Mouse (Mus musculus): Measurements from ENCODE around the gene Kat2a. TPM values are rescaled to one million over a fixed set of nuclear protein-coding genes. Genes with fewer than 3 reads are reported as not detected.

The Kat2a gene
- polyA plus RNA-seq, 1 experiment: 16.3 TPM

- WGBS: 2% methylated on average over 23 of the region's 23 CpGs
- TF ChIP-seq POLR2A (IDR thresholded peaks at IDR 0.05; ENCODE audit: borderline replicate concordance, control insufficient read depth, low read depth, low read length) (no peak), CTCF (IDR thresholded peaks at IDR 0.05; ENCODE audit: control insufficient read depth, insufficient read depth, low read length) (no peak)
- Histone ChIP-seq H3K4me3 (replicated peaks; ENCODE audit: control insufficient read depth, low read depth, low read length) (no peak within 1 kb of the TSS), H3K27ac (ENCODE audit: control insufficient read depth, insufficient read depth, low read depth, low read length, poor library complexity) (no peak within 1 kb of the TSS), H3K4me1 (ENCODE audit: control insufficient read depth, insufficient read depth, low read length) (no peaks in the 10 kb centered on the region)
These were observed 20.1 kb downstream of the Kat2a start, which contains the start of gene Zfp385c for GRCm38 (mm10) chr11:100692164-100692616. Gene Zfp385c, minus strand, starts transcription at chr11:100692455.

GRCm38 (mm10) chr11:100690389-100690788 is 21.9 kb downstream of the Kat2a start:
- Histone ChIP-seq H3K4me1 (ENCODE audit: control insufficient read depth, insufficient read depth, low read length) (no peaks in the 10 kb centered on the region), H3K27ac (ENCODE audit: control insufficient read depth, insufficient read depth, low read depth, low read length, poor library complexity) (no peak overlapping the region), H3K4me3 (replicated peaks; ENCODE audit: control insufficient read depth, low read depth, low read length) (no peak overlapping the region)
- TF ChIP-seq CTCF (IDR thresholded peaks at IDR 0.05; ENCODE audit: control insufficient read depth, insufficient read depth, low read length): no peak
- TF ChIP-seq POLR2A (IDR thresholded peaks at IDR 0.05; ENCODE audit: borderline replicate concordance, control insufficient read depth, low read depth, low read length): no peak
- WGBS: 83% methylated on average over 7 of the region's 7 CpGs

DNA sequence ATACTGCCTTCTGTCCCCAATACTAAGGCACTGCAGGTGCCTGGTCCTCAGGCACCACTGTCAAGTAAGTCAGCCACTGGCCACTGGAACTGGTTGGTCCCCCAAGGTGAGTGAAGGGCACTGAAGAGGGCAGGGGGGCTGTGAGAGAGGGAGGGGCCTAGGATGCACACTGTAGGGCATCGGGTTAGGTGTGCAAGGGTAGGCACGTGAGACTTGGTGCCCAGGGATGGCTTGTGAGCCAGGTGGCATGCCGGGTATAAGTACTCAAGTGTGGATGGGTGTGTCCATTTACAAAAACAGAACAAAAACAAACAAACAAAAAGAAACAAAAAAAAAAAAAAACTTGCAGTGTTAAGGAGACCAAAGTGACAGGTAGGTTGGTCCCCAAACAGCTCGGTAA is 23.8 kb downstream of the Kat2a start:
- Histone ChIP-seq H3K4me3 (replicated peaks; ENCODE audit: control insufficient read depth, low read depth, low read length) (no peak overlapping the region), H3K4me1 (ENCODE audit: control insufficient read depth, insufficient read depth, low read length) (no peaks in the 10 kb centered on the region), H3K27ac (ENCODE audit: control insufficient read depth, insufficient read depth, low read depth, low read length, poor library complexity) (no peak overlapping the region)
- no peak for TF ChIP-seq POLR2A (IDR thresholded peaks at IDR 0.05; ENCODE audit: borderline replicate concordance, control insufficient read depth, low read depth, low read length)
- TF ChIP-seq CTCF (IDR thresholded peaks at IDR 0.05; ENCODE audit: control insufficient read depth, insufficient read depth, low read length): no peak
- 72% methylated on average over 4 of the region's 4 CpGs for WGBS

DNA sequence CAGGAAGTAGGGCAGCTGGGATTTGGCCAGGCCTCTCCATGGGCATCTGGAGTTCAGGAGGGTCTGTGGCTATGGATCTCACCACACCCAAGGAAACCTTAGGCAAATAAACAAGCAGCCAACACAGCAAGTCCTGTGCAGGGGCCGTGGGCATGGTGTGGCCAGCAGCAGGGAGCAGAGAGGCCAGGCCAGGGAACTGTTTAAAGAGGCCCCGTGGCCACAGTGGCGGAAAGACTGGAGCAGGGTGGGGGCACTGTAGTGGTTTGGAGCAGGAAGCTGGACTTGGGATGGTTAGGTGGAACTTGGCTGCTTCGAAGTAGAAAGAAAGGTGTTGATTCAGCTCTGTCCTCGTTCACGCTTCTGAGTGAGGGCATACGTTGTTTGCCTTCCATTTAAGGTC is 25.0 kb downstream of the Kat2a start:
- 84% methylated on average over 7 of the region's 7 CpGs for WGBS
- H3K4me3 ChIP-seq (replicated peaks; ENCODE audit: control insufficient read depth, low read depth, low read length): no peak overlapping the region

DNA sequence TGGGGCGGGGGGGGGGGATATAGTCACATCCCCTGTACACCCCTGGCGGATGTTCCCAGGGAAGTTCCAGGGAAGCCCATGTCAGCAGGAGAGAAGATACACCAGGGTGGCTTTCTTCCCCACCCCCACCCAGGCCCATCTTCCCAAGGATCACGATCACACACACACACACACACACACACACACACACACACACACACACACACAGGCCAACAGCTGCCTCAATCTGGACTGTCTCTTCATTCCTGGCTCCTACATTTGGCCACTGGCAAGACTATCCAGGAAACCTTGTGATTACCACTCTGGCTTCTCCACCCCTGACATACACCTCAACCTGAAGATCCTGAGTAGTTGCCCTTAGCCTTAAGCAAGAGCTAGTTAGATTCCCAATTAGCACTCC is 26.9 kb downstream of the Kat2a start:
- no peak overlapping the region for H3K27ac ChIP-seq (ENCODE audit: control insufficient read depth, insufficient read depth, low read depth, low read length, poor library complexity)
- TF ChIP-seq CTCF (IDR thresholded peaks at IDR 0.05; ENCODE audit: control insufficient read depth, insufficient read depth, low read length): no peak
- no peak for TF ChIP-seq POLR2A (IDR thresholded peaks at IDR 0.05; ENCODE audit: borderline replicate concordance, control insufficient read depth, low read depth, low read length)
- H3K4me3 ChIP-seq (replicated peaks; ENCODE audit: control insufficient read depth, low read depth, low read length): no peak overlapping the region
- H3K4me1 ChIP-seq (ENCODE audit: control insufficient read depth, insufficient read depth, low read length): no peaks in the 10 kb centered on the region
- WGBS: 74% methylated on average over 3 of the region's 3 CpGs

More for the DNA sequence above, 25.0 kb downstream of the Kat2a start:
- no peak overlapping the region for H3K27ac ChIP-seq (ENCODE audit: control insufficient read depth, insufficient read depth, low read depth, low read length, poor library complexity)
- TF ChIP-seq POLR2A (IDR thresholded peaks at IDR 0.05; ENCODE audit: borderline replicate concordance, control insufficient read depth, low read depth, low read length): no peak
- TF ChIP-seq CTCF (IDR thresholded peaks at IDR 0.05; ENCODE audit: control insufficient read depth, insufficient read depth, low read length): no peak
- no peaks in the 10 kb centered on the region for H3K4me1 ChIP-seq (ENCODE audit: control insufficient read depth, insufficient read depth, low read length)

DNA sequence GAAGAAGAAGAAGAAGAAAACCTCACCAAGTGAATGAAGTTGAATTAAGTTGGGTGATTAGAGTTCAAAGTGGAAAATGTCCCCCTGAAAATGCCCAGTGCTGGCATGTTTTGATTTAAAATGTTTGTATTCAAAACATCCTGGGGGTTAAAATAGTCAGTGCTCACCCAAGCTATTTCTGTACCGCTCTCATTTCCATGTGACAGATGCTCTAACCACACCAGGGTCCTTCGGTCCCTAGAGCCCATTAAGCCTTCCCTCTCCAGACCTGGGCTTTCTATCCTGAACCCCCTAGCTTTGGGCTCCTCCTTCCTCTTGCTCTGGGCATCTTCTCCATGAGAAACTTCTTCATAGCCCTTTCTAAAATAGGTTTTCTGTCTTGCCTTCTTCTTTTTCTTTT is 28.2 kb downstream of the Kat2a start:
- Histone ChIP-seq H3K27ac (ENCODE audit: control insufficient read depth, insufficient read depth, low read depth, low read length, poor library complexity) (no peak overlapping the region), H3K4me3 (replicated peaks; ENCODE audit: control insufficient read depth, low read depth, low read length) (no peak overlapping the region), H3K4me1 (ENCODE audit: control insufficient read depth, insufficient read depth, low read length) (no peaks in the 10 kb centered on the region)
- WGBS: 68% methylated on average over 2 of the region's 2 CpGs
- TF ChIP-seq CTCF (IDR thresholded peaks at IDR 0.05; ENCODE audit: control insufficient read depth, insufficient read depth, low read length): no peak
- TF ChIP-seq POLR2A (IDR thresholded peaks at IDR 0.05; ENCODE audit: borderline replicate concordance, control insufficient read depth, low read depth, low read length): no peak

- Histone ChIP-seq H3K27ac (ENCODE audit: control insufficient read depth, insufficient read depth, low read depth, low read length, poor library complexity) (no peak overlapping the region), H3K4me3 (replicated peaks; ENCODE audit: control insufficient read depth, low read depth, low read length) (no peak overlapping the region), H3K4me1 (ENCODE audit: control insufficient read depth, insufficient read depth, low read length) (no peaks in the 10 kb centered on the region)
- TF ChIP-seq CTCF (IDR thresholded peaks at IDR 0.05; ENCODE audit: control insufficient read depth, insufficient read depth, low read length) (no peak), POLR2A (IDR thresholded peaks at IDR 0.05; ENCODE audit: borderline replicate concordance, control insufficient read depth, low read depth, low read length) (no peak)
- 67% methylated on average over 5 of the region's 5 CpGs for WGBS
These were observed 29.7 kb downstream of the Kat2a start for GRCm38 (mm10) chr11:100682526-100682925.

- WGBS: 86% methylated on average over 5 of the region's 5 CpGs
- TF ChIP-seq POLR2A (IDR thresholded peaks at IDR 0.05; ENCODE audit: borderline replicate concordance, control insufficient read depth, low read depth, low read length) (no peak), CTCF (IDR thresholded peaks at IDR 0.05; ENCODE audit: control insufficient read depth, insufficient read depth, low read length) (no peak)
- Histone ChIP-seq H3K4me3 (replicated peaks; ENCODE audit: control insufficient read depth, low read depth, low read length) (no peak overlapping the region), H3K4me1 (ENCODE audit: control insufficient read depth, insufficient read depth, low read length) (no peaks in the 10 kb centered on the region), H3K27ac (ENCODE audit: control insufficient read depth, insufficient read depth, low read depth, low read length, poor library complexity) (no peak overlapping the region)
These were observed 30.4 kb downstream of the Kat2a start for GRCm38 (mm10) chr11:100681826-100682225.

GRCm38 (mm10) chr11:100677810-100678209 is 34.5 kb downstream of the Kat2a start:
- Histone ChIP-seq H3K4me1 (ENCODE audit: control insufficient read depth, insufficient read depth, low read length) (no peaks in the 10 kb centered on the region), H3K27ac (ENCODE audit: control insufficient read depth, insufficient read depth, low read depth, low read length, poor library complexity) (no peak overlapping the region)
- TF ChIP-seq POLR2A (IDR thresholded peaks at IDR 0.05; ENCODE audit: borderline replicate concordance, control insufficient read depth, low read depth, low read length) (no peak), CTCF (IDR thresholded peaks at IDR 0.05; ENCODE audit: control insufficient read depth, insufficient read depth, low read length) (no peak)

More at GRCm38 (mm10) chr11:100677810-100678209, 34.5 kb downstream of the Kat2a start:
- H3K4me3 ChIP-seq (replicated peaks; ENCODE audit: control insufficient read depth, low read depth, low read length): no peak overlapping the region
- 74% methylated on average over 7 of the region's 7 CpGs for WGBS

Measured in bone marrow, adult 2 months (tissue).